Mouse (Mus musculus) layer of hippocampus, postnatal 25 days (tissue): ENCODE results near the gene Taar2. TPM values are rescaled to one million over a fixed set of nuclear protein-coding genes. Genes with fewer than 3 reads are reported as not detected.

Experiments
- DNase-seq, 2 experiments: peaks; one replicate each; pipeline ENCODE4 v3.0.0; 2022; ENCODE audit warnings: mixed read lengths in 2 of 2, low spot score in 1 of 2; ENCODE audit errors: extremely low spot score in 1 of 2
- total RNA-seq, 2 experiments: library from RNA; stranded (reverse); gene quantifications; 2 replicates each; pipeline ENCODE4 v1.2.3; 2021

The Taar2 gene
- total RNA-seq = not detected

GRCm38 (mm10) chr10:23938312-23938711 is at the start of gene Taar2:
Gene Taar2 (plus strand): TSS chr10:23938572.
- no peak for DNase-seq

GRCm38 (mm10) chr10:23892987-23893386 is 45.4 kb upstream of the Taar2 start:
- no peak for DNase-seq

- DNase-seq = no peak
Measured at GRCm38 (mm10) chr10:23894601-23895349, 43.6 kb upstream of the Taar2 start, which contains the start of gene Vnn1. Gene Vnn1 (plus strand): TSS chr10:23894688.

GRCm38 (mm10) chr10:23895376-23895775 is 43.0 kb upstream of the Taar2 start:
- no peak for DNase-seq

GRCm38 (mm10) chr10:23901119-23901518 is 37.3 kb upstream of the Taar2 start:
- DNase-seq = no peak

- DNase-seq = no peak
Measured at GRCm38 (mm10) chr10:23905661-23906060, 32.7 kb upstream of the Taar2 start.

GRCm38 (mm10) chr10:23920056-23920455 is 18.3 kb upstream of the Taar2 start, which contains the start of gene Taar1:
Gene Taar1 (plus strand): TSS chr10:23920356.
- no peak for DNase-seq

- DNase-seq = no peak
Measured at GRCm38 (mm10) chr10:23922468-23922867, 15.9 kb upstream of the Taar2 start.

GRCm38 (mm10) chr10:23923941-23924340 is 14.4 kb upstream of the Taar2 start:
- no peak for DNase-seq

GRCm38 (mm10) chr10:23937613-23938012 is 759 bp upstream of the Taar2 start:
- DNase-seq = no peak

- DNase-seq = no peak
Measured at GRCm38 (mm10) chr10:23942465-23942864, 4.1 kb downstream of the Taar2 start.

GRCm38 (mm10) chr10:23948026-23948425 is 9.7 kb downstream of the Taar2 start:
- no peak for DNase-seq

GRCm38 (mm10) chr10:23949508-23950005 is 11.2 kb downstream of the Taar2 start, which contains the start of gene Taar3:
Gene Taar3 (plus strand): TSS chr10:23949558.
- DNase-seq = no peak

GRCm38 (mm10) chr10:23951714-23952113 is 13.3 kb downstream of the Taar2 start:
- no peak for DNase-seq

- no peak for DNase-seq
Measured at GRCm38 (mm10) chr10:23959071-23959470, 20.7 kb downstream of the Taar2 start.

- no peak for DNase-seq
Measured at GRCm38 (mm10) chr10:23960444-23960915, 22.1 kb downstream of the Taar2 start, which contains the start of gene Taar4. Gene Taar4 (plus strand): TSS chr10:23960494.

GRCm38 (mm10) chr10:23963444-23963843 is 25.1 kb downstream of the Taar2 start:
- no peak for DNase-seq

GRCm38 (mm10) chr10:23964921-23965610 is 26.7 kb downstream of the Taar2 start:
- DNase-seq = no peak

GRCm38 (mm10) chr10:23970656-23971165 is 32.3 kb downstream of the Taar2 start, which contains the start of gene Taar5:
Gene Taar5 (plus strand): TSS chr10:23970706.
- no peak for DNase-seq

GRCm38 (mm10) chr10:23971256-23971655 is 32.9 kb downstream of the Taar2 start:
- DNase-seq = no peak

GRCm38 (mm10) chr10:23977958-23978357 is 39.6 kb downstream of the Taar2 start:
- no peak for DNase-seq
